Mouse (Mus musculus) C2C12 (cell line): Measurements from ENCODE around the gene Mbd3.

Experiments used
- CTCF ChIP-seq: IDR thresholded peaks from one replicate; pipeline ENCODE4 v1.5.1; 2011; ENCODE audit not compliant: control insufficient read depth, insufficient read depth, insufficient read length
- MYOD1 ChIP-seq: IDR thresholded peaks from one replicate; pipeline ENCODE4 v1.6.1; 2011; ENCODE audit warnings: low read depth; ENCODE audit not compliant: control insufficient read depth, insufficient read length
- USF1 ChIP-seq: IDR thresholded peaks from one replicate; pipeline ENCODE4 v1.6.1; 2011; ENCODE audit warnings: low read depth, mild to moderate bottlenecking, control low read depth, moderate library complexity

- TF ChIP-seq CTCF: no peak
- TF ChIP-seq MYOD1: no peak
- no peak for TF ChIP-seq USF1
Measured at GRCm38 (mm10) chr10:80425041-80425440, 25.7 kb upstream of the Mbd3 start.
